Comparison of ENCODE assay signal across 10 mouse cellular contexts in the genomic region with DNA sequence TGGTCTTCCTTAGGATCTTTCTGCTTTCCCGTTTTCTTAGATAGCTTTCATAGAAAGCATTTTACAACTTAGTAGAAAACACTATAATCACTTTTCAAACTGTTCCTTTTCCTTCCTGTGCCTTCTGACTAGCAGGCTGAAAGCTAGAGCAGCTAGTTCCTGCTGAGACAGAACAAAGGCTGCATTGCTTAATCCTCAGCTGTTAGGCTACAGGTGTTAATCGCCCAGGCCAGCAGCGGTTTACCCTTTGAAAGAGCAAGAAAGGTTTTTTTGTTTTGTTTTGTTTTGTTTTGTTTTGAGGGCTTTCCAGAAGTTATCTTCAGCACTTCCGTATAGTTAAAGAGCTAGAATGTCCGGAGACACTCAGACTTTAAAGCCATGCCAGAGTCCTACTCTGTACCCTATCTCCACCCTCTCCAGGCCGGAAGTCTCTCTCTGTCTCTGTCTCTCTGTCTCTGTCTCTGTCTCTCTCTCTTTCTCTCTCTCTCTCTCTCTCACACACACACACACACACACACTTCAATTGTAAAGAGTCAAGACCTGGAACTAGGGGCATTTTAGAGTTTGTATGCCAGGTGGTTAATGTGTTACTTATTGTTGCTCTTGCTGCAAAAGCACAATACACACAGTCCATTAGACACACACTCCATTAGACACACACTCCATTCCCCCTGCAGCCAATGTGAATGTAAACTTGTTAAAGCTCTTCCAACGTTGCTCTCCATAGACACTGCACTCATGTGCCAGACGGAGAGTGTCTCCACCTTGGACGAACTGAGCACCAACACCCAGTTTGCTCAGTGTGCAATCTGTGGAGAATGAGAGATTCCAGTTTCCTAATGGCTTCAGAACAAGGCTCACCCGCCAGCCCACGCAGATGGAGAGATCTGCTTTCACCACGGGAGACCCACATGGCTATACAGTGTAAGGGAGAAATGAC. TPM values are rescaled to one million over a fixed set of nuclear protein-coding genes. Genes with fewer than 3 reads are reported as not detected.
DNase-seq lines count a peak whose midpoint lies in the region; ATAC-seq lines count a peak whose summit lies in the region.
"Had no signal": no experiment of that assay in that cellular context is flagged by ENCODE, and none has a peak within 500 bp of the region (broad histone marks: within the 10 kb centered on the region; RNA-seq: fewer than 3 reads in every experiment).

No protein-coding gene starts in this region.

- H3K9me3 ChIP-seq in hindbrain, embryonic 13.5 days, result no peaks in the 10 kb centered on the region
- no peaks in the 10 kb centered on the region for H3K9me3 ChIP-seq in hindbrain, embryonic 12.5 days (replicated peaks)
- H3K9me3 ChIP-seq in neural tube, embryonic 13.5 days, result no peaks in the 10 kb centered on the region
- H3K9me3 ChIP-seq: heart, embryonic 10.5 days had no signal

- 0 out of 2 replicates have a peak, but pooled peaks cover 3% of the 10 kb centered on the region for H3K4me1 ChIP-seq in hindbrain, embryonic 13.5 days (replicated peaks)
- 0 out of 2 replicates have a peak, but pooled peaks cover 5% of the 10 kb centered on the region for H3K4me1 ChIP-seq in hindbrain, embryonic 12.5 days
- no peaks in the 10 kb centered on the region; the same call in 1 of the 2 replicates for H3K4me1 ChIP-seq in neural tube, embryonic 13.5 days (replicated peaks)
- H3K4me1 ChIP-seq: heart, embryonic 10.5 days had no signal

- peak; percentile 63 to 69 for DNase-seq in cerebellum, adult 18-20 months
- peak; percentile 66 for DNase-seq in kidney, adult 9 months
- no peak for DNase-seq in left cerebral cortex, adult 18-20 months (ENCODE audit: low spot score in 2 of 2)
- no peak for DNase-seq in adrenal gland, adult 18-20 months (ENCODE audit: low spot score in 2 of 2)
- no peak for DNase-seq in c-Kit-positive CD71-positive TER-119-positive erythroid progenitor cells, embryonic 14.5 days (ENCODE audit: low spot score)

- no peak overlapping the region for H3K4me2 ChIP-seq in hindbrain, embryonic 13.5 days
- no peak overlapping the region for H3K4me2 ChIP-seq in hindbrain, embryonic 12.5 days (replicated peaks)
- no peak overlapping the region for H3K4me2 ChIP-seq in neural tube, embryonic 13.5 days

- no peaks in the 10 kb centered on the region for H3K27me3 ChIP-seq in hindbrain, embryonic 13.5 days
- no peaks in the 10 kb centered on the region for H3K27me3 ChIP-seq in hindbrain, embryonic 12.5 days
- H3K27me3 ChIP-seq in neural tube, embryonic 13.5 days, result no peaks in the 10 kb centered on the region

- H3K9ac ChIP-seq in hindbrain, embryonic 13.5 days, result no peak overlapping the region
- no peak overlapping the region for H3K9ac ChIP-seq in hindbrain, embryonic 12.5 days
- H3K9ac ChIP-seq in neural tube, embryonic 13.5 days, result no peak overlapping the region

- no peaks in the 10 kb centered on the region for H3K36me3 ChIP-seq in hindbrain, embryonic 13.5 days
- H3K36me3 ChIP-seq in hindbrain, embryonic 12.5 days, result no peaks in the 10 kb centered on the region
- H3K36me3 ChIP-seq in neural tube, embryonic 13.5 days, result no peaks in the 10 kb centered on the region
- H3K36me3 ChIP-seq: heart, embryonic 10.5 days had no signal

- WGBS in hindbrain, embryonic 13.5 days, result 28% methylated on average over 12 of the region's 12 CpGs
- WGBS in hindbrain, embryonic 12.5 days, result 27% methylated on average over 12 of the region's 12 CpGs
- WGBS in neural tube, embryonic 13.5 days, result 14% methylated on average over 12 of the region's 12 CpGs

- H3K27ac ChIP-seq in hindbrain, embryonic 13.5 days, result no peak overlapping the region
- H3K27ac ChIP-seq in hindbrain, embryonic 12.5 days, result no peak overlapping the region
- no peak overlapping the region for H3K27ac ChIP-seq in neural tube, embryonic 13.5 days (replicated peaks)
- H3K27ac ChIP-seq: heart, embryonic 10.5 days had no signal

- ATAC-seq in hindbrain, embryonic 13.5 days (ENCODE audit: low FRiP score), result peak; percentile 39; the same call in 1 of the 2 replicates
- no peak for ATAC-seq in hindbrain, embryonic 12.5 days (ENCODE audit: low FRiP score)
- peak; percentile 63 for ATAC-seq in neural tube, embryonic 13.5 days (ENCODE audit: low read depth)

- H3K4me3 ChIP-seq in hindbrain, embryonic 13.5 days, result no peak overlapping the region
- H3K4me3 ChIP-seq in hindbrain, embryonic 12.5 days, result no peak overlapping the region
- no peak overlapping the region for H3K4me3 ChIP-seq in neural tube, embryonic 13.5 days
- H3K4me3 ChIP-seq: heart, embryonic 10.5 days had no signal

RNA-seq across cellular contexts. Expression of a gene that starts 35.5 kb away (rescaled TPM):
- polyA plus RNA-seq in hindbrain, embryonic 13.5 days (2015; fragmentation: Nextera tagmentation; extraction: Ambion mirVana), result 12.0 and 12.5 TPM in 2 replicates
- polyA plus RNA-seq in hindbrain, embryonic 12.5 days (2016; fragmentation: Nextera tagmentation; extraction: Ambion mirVana), result 20.4 and 24.5 TPM in 2 replicates
- 12.0 and 12.4 TPM in 2 replicates for polyA plus RNA-seq in neural tube, embryonic 13.5 days (2015; fragmentation: Nextera tagmentation; extraction: Ambion mirVana)
- 10 to 100 TPM; 15.4 to 17.5 TPM for total RNA-seq in left cerebral cortex, adult 18-20 months (2021)
- total RNA-seq in adrenal gland, adult 18-20 months (2021), result 1 to 10 TPM; 5.8 to 6.9 TPM

RNA-seq across cellular contexts. Expression of a gene that starts 42.8 kb away (rescaled TPM):
- 0.05 TPM in 1 of 2 replicates, not detected in the other for polyA plus RNA-seq in hindbrain, embryonic 13.5 days (2015; fragmentation: Nextera tagmentation; extraction: Ambion mirVana)
- not detected in 2 replicates for polyA plus RNA-seq in hindbrain, embryonic 12.5 days (2016; fragmentation: Nextera tagmentation; extraction: Ambion mirVana)
- polyA plus RNA-seq in neural tube, embryonic 13.5 days (2015; fragmentation: Nextera tagmentation; extraction: Ambion mirVana), result not detected in 2 replicates
- not detected for total RNA-seq in left cerebral cortex, adult 18-20 months (2021)
- not detected for total RNA-seq in adrenal gland, adult 18-20 months (2021)
- polyA plus RNA-seq: heart, embryonic 10.5 days; lung, embryonic 16.5 days had no signal

Comparison
In these comparisons a context has a peak if more than half of its experiments do, and no peak if none do; other contexts are left out.
1. DNase-seq: peak in cerebellum, adult 18-20 months (2 of 2) and kidney, adult 9 months (single experiment); none in left cerebral cortex, adult 18-20 months (0 of 2), adrenal gland, adult 18-20 months (0 of 2) and c-Kit-positive CD71-positive TER-119-positive erythroid progenitor cells, embryonic 14.5 days (single experiment).